Mouse (Mus musculus) limb, embryonic 12.5 days (tissue): Measurements from ENCODE around the gene Mki67. TPM values are rescaled to one million over a fixed set of nuclear protein-coding genes. Genes with fewer than 3 reads are reported as not detected.
"Not testable (repeated sequence)": the region's sequence is repeated elsewhere in the genome, so short reads cannot be mapped to it uniquely, and the experiment has no call there.

Experiments
- ATAC-seq: fragments of 200-750 bp; cut with Nextera tagmentation; 2 replicates; pipeline ENCODE4 v1.8.0; 2017; ENCODE audit warnings: low read depth, moderate TSS enrichment; ENCODE audit not compliant: insufficient number of reproducible peaks, insufficient read depth, low FRiP score, low TSS enrichment
- H3K27ac ChIP-seq: fragments of 300-500 bp; sonication (generic); 2 replicates; pipeline ENCODE4 v1.5.1; 2016; ENCODE audit warnings: mild to moderate bottlenecking, moderate library complexity
- H3K27me3 ChIP-seq: fragments of 300-500 bp; sonication (generic); 2 replicates; pipeline ENCODE4 v1.6.1; 2016; ENCODE audit warnings: mild to moderate bottlenecking, moderate library complexity
- H3K36me3 ChIP-seq: fragments of 300-500 bp; sonication (generic); 2 replicates; pipeline ENCODE4 v1.6.1; 2016; ENCODE audit warnings: mild to moderate bottlenecking, moderate library complexity
- H3K4me1 ChIP-seq: fragments of 300-500 bp; sonication (generic); replicated peaks from 2 replicates; pipeline ENCODE4 v1.6.1; 2016
- H3K4me2 ChIP-seq: fragments of 300-500 bp; sonication (generic); 2 replicates; pipeline ENCODE4 v1.6.1; 2016; ENCODE audit warnings: mild to moderate bottlenecking, moderate library complexity
- H3K4me3 ChIP-seq: fragments of 300-500 bp; sonication (generic); replicated peaks from 2 replicates; pipeline ENCODE4 v1.5.1; 2016; ENCODE audit warnings: mild to moderate bottlenecking
- H3K9ac ChIP-seq: fragments of 300-500 bp; sonication (generic); replicated peaks from 2 replicates; pipeline ENCODE4 v1.6.1; 2016; ENCODE audit warnings: mild to moderate bottlenecking, moderate library complexity
- H3K9me3 ChIP-seq: fragments of 300-500 bp; sonication (generic); 2 replicates; pipeline ENCODE4 v1.6.1; 2016; ENCODE audit warnings: mild to moderate bottlenecking, moderate library complexity
- WGBS: fragments of 180-500 bp; shearing (Covaris S2); methylation state at CpG from one replicate; pipeline ENCODE4 v1.1.7; 2016; 5-methylcytosine and 5-hydroxymethylcytosine counted together
- polyA plus RNA-seq: library from polyadenylated mRNA; unstranded; fragments of >200 nt; fragmentation: Nextera tagmentation; extraction: Ambion mirVana; gene quantifications from 2 replicates; pipeline ENCODE4 v1.2.1, GENCODE M21; 2016

Gene Mki67
- polyA plus RNA-seq, 1 experiment from 2014 or later: 50.5 TPM

DNA sequence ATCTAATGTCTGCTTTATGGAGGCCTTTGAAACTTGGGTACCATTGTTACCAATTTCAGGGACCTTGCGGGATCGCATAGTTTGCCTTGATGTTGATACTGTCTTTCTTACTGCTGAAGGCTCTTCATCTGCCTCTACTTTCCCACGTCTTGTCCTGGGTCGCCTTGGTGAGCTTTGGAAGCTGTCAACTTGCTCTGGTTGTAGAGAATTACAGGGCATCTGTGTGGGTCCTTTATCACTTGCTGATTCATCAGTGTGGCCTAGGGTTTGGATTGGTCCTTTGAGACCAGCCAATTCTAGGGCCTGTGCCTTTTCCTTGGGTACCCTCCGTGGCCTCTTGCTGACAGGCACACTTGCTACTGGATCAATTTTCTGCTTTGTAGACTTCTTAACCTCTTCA, 21.4 kb downstream of the Mki67 start:
- Histone ChIP-seq H3K9me3 (no peaks in the 10 kb centered on the region), H3K27me3 (no peaks in the 10 kb centered on the region), H3K4me3 (no peak overlapping the region), H3K36me3 (peaks cover 98% of the 10 kb centered on the region), H3K4me1 (no peaks in the 10 kb centered on the region), H3K27ac (no peak overlapping the region), H3K9ac (no peak overlapping the region), H3K4me2 (no peak overlapping the region)
- no peak for ATAC-seq
- 94% methylated on average over 5 of the region's 5 CpGs for WGBS

DNA sequence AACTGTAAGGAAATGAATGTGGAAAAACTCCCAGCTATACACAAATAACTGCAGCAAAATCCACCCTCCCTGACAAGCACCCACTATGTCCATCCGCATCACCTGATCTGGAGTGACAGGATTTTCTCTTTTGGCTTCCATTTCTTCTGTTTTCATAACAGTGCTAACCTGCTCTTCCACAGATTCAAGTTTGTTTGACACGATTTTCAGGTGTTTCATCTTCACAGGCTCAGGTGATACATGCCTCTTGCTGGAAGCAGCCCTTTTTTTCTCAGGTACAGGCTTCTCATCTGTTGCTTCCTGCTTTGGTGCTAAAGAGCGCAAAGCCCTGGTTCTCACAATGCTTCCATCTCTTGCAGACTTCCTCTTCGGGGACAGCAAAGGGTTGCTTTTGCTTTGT, 22.0 kb downstream of the Mki67 start:
- ATAC-seq: no peak
- Histone ChIP-seq H3K9me3 (no peaks in the 10 kb centered on the region), H3K4me1 (no peaks in the 10 kb centered on the region), H3K4me2 (no peak overlapping the region), H3K9ac (no peak overlapping the region), H3K36me3 (peaks cover 98% of the 10 kb centered on the region), H3K27me3 (no peaks in the 10 kb centered on the region), H3K4me3 (no peak overlapping the region), H3K27ac (no peak overlapping the region)
- WGBS: 94% methylated on average over 4 of the region's 4 CpGs

DNA sequence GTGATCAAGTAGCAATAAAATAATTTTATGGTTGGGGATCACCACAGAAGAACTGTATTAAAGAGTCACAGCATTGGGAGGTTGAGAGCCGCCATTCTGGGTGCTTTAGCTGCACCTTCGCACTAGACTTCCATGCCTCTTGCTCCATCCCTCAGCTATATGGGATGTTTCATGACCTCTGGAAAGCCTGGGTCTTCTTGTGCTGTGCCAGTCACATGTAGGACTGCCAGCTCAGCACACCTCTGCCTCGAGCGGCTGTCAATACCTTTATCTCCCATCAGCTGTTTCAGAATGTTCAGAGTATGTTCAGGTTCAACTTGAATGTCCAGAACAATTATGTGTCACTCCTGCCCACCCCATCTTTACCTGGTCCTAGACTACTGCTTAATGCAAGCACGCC, 24.2 kb downstream of the Mki67 start:
- H3K27ac ChIP-seq: no peak overlapping the region
- H3K4me2 ChIP-seq: no peak overlapping the region
- H3K27me3 ChIP-seq: no peaks in the 10 kb centered on the region
- 90% methylated on average over 5 of the region's 5 CpGs for WGBS
- H3K9ac ChIP-seq: no peak overlapping the region
- peaks cover 98% of the 10 kb centered on the region for H3K36me3 ChIP-seq
- no peaks in the 10 kb centered on the region for H3K4me1 ChIP-seq
- no peak for ATAC-seq
- H3K9me3 ChIP-seq: no peaks in the 10 kb centered on the region
- no peak overlapping the region for H3K4me3 ChIP-seq

DNA sequence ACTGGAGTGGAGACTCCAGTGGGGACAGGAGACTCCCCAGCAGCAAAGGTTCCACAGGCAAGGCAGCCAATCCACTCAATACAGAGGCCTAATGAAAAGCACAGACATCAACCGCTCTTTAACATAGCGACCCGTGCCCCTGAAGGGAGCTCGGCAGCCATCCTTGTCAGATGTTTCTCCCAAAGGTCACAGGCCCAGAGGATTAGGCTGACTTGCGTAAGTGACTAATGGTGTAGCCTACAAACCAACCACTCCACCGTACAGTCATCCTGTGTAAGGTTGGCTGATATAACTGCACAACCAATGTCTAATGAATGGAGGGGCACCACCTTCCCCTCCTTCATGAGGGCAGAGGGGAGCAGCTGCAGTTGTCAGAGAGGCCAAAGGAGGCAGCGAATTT, 26.8 kb downstream of the Mki67 start:
- Histone ChIP-seq H3K36me3 (peaks cover 94% of the 10 kb centered on the region), H3K4me3 (no peak overlapping the region), H3K9me3 (no peaks in the 10 kb centered on the region), H3K4me2 (no peak overlapping the region), H3K27ac (no peak overlapping the region), H3K4me1 (no peaks in the 10 kb centered on the region), H3K9ac (no peak overlapping the region), H3K27me3 (no peaks in the 10 kb centered on the region)
- 92% methylated on average over 7 of the region's 7 CpGs for WGBS
- ATAC-seq: no peak

DNA sequence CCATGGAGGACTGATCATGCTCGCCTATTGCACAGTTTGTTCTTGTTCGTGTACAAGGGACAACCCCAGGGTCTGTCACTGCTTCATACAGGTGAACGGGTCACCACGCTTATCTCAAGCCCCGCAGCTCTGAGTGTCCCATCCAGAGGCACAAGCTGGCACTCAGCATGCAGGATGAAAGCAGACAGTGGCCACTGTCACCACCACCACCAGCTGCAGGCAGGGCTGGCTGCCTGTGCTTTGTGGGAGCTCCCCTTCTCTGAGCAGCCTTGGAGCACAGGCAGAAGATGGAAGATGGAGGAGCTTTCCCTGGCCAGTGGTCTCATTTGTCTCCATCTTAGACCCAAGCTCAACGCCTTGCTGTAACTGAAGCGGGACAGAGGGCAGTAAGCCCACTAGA, 31.2 kb downstream of the Mki67 start:
- Histone ChIP-seq H3K27me3 (no peaks in the 10 kb centered on the region), H3K4me3 (no peak overlapping the region), H3K27ac (no peak overlapping the region; the same call in 1 of the 2 replicates), H3K36me3 (peaks cover 52% of the 10 kb centered on the region), H3K4me1 (no peaks in the 10 kb centered on the region; the same call in 1 of the 2 replicates), H3K4me2 (no peak overlapping the region), H3K9me3 (no peaks in the 10 kb centered on the region), H3K9ac (no peak overlapping the region)
- 92% methylated on average over 7 of the region's 7 CpGs for WGBS
- no peak for ATAC-seq

DNA sequence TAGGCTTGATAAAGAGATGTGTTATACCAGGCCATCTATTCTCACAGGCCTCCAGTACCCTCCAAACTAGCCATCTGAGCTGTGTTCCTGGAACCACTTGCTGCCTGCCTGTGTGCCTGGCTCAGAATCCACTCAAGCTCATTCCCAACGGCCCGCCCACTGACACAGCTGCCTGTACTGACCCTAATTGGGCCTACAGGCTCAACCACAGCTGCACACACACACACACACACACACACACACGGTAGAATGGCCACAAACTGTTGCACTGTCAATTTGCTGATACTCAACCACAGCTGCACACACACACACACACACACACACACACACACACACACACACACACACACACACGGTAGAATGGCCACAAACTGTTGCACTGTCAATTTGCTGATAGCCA, 32.1 kb downstream of the Mki67 start:
- not testable (repeated sequence) for ATAC-seq

DNA sequence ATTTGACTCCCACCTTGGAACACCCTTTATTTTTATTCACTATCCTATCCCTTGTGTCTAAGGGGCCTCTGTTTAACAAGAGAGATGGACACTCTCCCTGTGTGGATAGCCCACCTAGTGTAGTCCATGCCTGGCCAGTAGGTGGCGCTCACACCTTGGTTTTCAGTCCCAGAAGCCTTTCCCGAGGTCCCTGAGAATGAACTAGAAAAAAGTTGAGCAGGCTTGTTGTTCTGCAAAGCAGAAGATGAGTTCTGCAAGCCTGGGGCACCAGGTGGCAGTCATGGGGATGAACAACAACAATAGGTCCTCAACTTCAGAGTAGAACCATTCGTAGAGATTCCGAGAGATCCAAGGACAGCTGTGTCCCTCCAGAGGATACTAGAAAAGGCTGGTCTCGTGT, 35.8 kb downstream of the Mki67 start:
- WGBS: 75% methylated on average over 5 of the region's 5 CpGs
- no peaks in the 10 kb centered on the region for H3K9me3 ChIP-seq
- H3K27me3 ChIP-seq: no peaks in the 10 kb centered on the region
- ATAC-seq: no peak
- no peak overlapping the region for H3K4me3 ChIP-seq
- no peak overlapping the region for H3K9ac ChIP-seq
- no peak overlapping the region for H3K27ac ChIP-seq
- no peaks in the 10 kb centered on the region; the same call in 1 of the 2 replicates for H3K4me1 ChIP-seq
- H3K36me3 ChIP-seq: peaks cover 6% of the 10 kb centered on the region; the same call in 1 of the 2 replicates
- no peak overlapping the region for H3K4me2 ChIP-seq

More for the DNA sequence above, 32.1 kb downstream of the Mki67 start:
- not testable (repeated sequence) for H3K4me1 ChIP-seq, H3K4me2 ChIP-seq, H3K9ac ChIP-seq, H3K27ac ChIP-seq, H3K4me3 ChIP-seq, H3K27me3 ChIP-seq, H3K9me3 ChIP-seq
- 64% methylated on average over 4 of the region's 4 CpGs for WGBS
- peaks cover 43% of the 10 kb centered on the region for H3K36me3 ChIP-seq

DNA sequence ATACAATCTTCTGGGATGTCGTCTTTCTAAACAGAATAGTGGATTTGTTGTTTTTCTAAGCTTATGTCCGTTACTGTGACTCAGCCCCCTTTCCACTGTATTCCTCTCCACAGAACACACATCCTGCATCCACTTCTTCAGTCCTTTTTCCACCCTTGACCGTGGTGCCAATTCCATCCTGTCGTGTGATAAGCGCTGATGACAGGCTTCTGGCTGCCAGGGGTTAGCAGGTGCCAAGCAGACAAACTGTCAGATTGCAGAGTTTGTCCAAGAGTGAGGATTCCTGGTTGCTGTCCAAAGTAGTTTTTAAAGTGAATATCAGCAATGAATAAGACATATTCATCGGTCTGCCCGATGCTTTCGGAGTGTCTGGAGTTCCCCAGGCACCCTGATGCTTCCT, 39.4 kb downstream of the Mki67 start:
- H3K4me3 ChIP-seq: no peak overlapping the region
- 90% methylated on average over 8 of the region's 8 CpGs for WGBS
- no peaks in the 10 kb centered on the region for H3K9me3 ChIP-seq
- H3K4me2 ChIP-seq: no peak overlapping the region
- no peak overlapping the region for H3K27ac ChIP-seq
- no peak for ATAC-seq
- no peak overlapping the region for H3K9ac ChIP-seq
- no peaks in the 10 kb centered on the region; the same call in 1 of the 2 replicates for H3K4me1 ChIP-seq
- H3K36me3 ChIP-seq: no peaks in the 10 kb centered on the region
- H3K27me3 ChIP-seq: no peaks in the 10 kb centered on the region

DNA sequence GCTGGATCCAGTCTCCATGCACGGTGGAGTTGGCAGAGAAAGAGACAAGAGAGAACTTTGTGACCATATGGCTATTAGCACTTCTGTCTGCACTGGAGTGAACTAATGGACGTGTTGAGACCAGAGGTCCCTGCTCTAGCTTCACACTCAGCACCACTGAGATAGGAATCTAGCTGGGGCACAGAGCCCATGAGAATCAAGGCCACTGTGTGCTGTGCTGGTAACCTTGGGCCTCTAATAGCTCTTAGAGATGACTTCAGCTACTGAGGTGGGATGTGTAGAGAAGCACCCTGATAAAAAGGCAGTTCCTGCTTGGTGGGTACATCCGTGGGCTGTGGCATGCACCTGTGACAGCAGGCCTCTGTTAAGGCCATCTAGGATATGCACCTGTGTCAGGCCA, 42.6 kb downstream of the Mki67 start:
- no peaks in the 10 kb centered on the region; the same call in 1 of the 2 replicates for H3K27me3 ChIP-seq
- H3K4me2 ChIP-seq: no peak overlapping the region
- H3K9ac ChIP-seq: no peak overlapping the region
- no peaks in the 10 kb centered on the region for H3K9me3 ChIP-seq
- no peaks in the 10 kb centered on the region for H3K4me1 ChIP-seq
- H3K36me3 ChIP-seq: no peaks in the 10 kb centered on the region
- H3K27ac ChIP-seq: no peak overlapping the region
- ATAC-seq: no peak
- 68% methylated on average over 3 of the region's 3 CpGs for WGBS
- H3K4me3 ChIP-seq: no peak overlapping the region

DNA sequence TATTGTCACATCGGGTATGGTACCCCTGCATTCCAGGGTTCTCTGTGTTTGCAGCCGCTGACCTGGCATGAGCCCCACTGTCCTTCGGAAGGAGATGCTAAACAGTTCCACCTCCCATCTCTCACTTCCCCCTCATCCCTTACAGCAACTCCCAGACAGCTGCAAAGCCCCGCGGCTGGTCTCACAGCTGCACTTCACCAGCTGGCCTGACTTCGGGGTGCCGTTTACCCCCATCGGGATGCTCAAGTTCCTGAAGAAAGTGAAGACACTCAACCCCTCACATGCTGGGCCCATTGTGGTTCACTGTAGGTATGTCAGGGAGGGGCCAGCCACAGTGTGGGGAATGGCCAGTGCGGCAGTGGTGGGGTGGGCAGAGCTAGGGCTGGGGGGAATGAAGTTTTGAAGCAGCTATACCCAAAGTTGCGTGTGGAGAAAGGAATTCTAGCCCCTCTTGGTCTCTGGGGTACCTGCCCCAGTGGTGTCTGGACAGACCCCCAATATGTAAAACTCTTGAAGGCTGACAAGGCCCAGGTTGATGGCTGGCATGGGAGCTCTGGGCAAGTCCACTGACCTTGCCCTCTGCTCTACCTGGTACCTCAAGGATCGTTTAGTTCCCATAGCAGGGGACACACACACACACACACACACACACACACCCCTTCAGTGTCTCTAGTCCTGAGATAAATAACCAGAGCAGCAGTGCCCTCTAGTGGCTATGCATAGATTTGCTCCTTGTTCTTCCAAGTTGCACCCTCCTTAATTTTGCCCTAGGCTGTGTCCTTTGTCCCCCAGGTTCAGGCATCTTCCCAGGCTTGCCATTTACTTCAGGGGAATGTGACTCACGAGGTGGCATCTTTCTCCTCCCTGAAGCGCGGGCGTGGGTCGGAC, 47.1 kb downstream of the Mki67 start:
- 32% methylated on average over 16 of the region's 16 CpGs for WGBS
- Histone ChIP-seq H3K36me3 (no peaks in the 10 kb centered on the region), H3K27me3 (no peaks in the 10 kb centered on the region; the same call in 1 of the 2 replicates), H3K4me1 (no peaks in the 10 kb centered on the region), H3K4me2 (no peak overlapping the region), H3K9me3 (no peaks in the 10 kb centered on the region), H3K4me3 (no peak overlapping the region), H3K9ac (no peak overlapping the region), H3K27ac (no peak overlapping the region)
- ATAC-seq: peak; percentile 7; the same call in 1 of the 2 replicates

DNA sequence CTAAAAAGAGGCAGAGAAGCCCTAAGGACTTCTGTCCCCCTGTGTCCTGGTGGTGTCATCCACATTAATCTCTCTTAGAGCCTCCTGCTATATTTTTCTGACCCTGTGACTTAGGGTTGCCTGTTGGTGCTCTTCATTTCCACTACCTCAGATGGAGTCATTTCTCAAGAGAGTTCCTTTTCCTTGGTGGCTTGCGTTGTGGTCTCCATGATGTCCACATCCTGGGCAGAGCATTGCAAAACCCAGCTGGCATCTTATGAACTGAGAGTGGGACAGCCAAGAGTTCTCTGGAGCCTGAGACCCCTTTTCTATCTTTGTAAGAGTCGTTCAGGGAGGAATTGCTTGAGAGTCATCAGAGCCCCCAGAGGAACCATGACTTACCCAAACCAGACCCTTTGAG, 49.8 kb downstream of the Mki67 start:
- H3K4me3 ChIP-seq: no peak overlapping the region
- H3K27me3 ChIP-seq: no peaks in the 10 kb centered on the region; the same call in 1 of the 2 replicates
- ATAC-seq: no peak
- 90% methylated on average over 2 of the region's 2 CpGs for WGBS
- no peaks in the 10 kb centered on the region for H3K36me3 ChIP-seq
- no peak overlapping the region for H3K4me2 ChIP-seq
- H3K27ac ChIP-seq: no peak overlapping the region
- no peak overlapping the region for H3K9ac ChIP-seq
- no peaks in the 10 kb centered on the region for H3K9me3 ChIP-seq
- no peaks in the 10 kb centered on the region for H3K4me1 ChIP-seq

DNA sequence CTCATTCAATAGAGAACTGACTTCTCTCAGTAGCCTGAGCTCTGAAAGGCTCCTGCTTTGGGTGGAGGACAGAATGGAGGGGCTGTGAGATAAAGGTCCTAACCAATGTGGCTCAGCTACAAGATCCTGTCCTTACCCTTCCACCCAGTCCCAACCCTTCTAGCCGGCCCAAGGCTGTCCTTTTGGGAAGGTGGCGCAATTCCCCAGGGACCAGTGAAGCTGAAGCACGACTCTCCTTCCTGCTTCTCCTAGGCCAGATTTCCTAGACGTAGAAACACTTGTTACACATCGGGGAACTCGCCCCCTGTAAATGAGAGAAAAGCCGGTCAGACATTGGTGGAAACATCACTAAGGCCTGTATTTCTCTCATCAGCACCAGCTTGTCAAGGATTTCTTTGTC, 52.0 kb downstream of the Mki67 start:
- Histone ChIP-seq H3K27ac (no peak overlapping the region), H3K36me3 (no peaks in the 10 kb centered on the region), H3K9me3 (no peaks in the 10 kb centered on the region), H3K4me2 (no peak overlapping the region), H3K27me3 (no peaks in the 10 kb centered on the region; the same call in 1 of the 2 replicates), H3K4me3 (no peak overlapping the region), H3K4me1 (no peaks in the 10 kb centered on the region), H3K9ac (no peak overlapping the region)
- ATAC-seq: no peak
- WGBS: 73% methylated on average over 7 of the region's 7 CpGs
